Mouse (Mus musculus): Measurements from ENCODE around the gene Cuzd1.
A peak's percentile ranks its signal among the peaks of the same experiment; 100 is the strongest.

Gene Cuzd1

GRCm38 (mm10) chr7:131322192-131322591, at the start of gene Cuzd1:
Cuzd1 (minus strand) TSS chr7:131322292.
- no peak for DNase-seq (ENCODE audit: low spot score)

- no peak for DNase-seq (ENCODE audit: low spot score)
Observed at GRCm38 (mm10) chr7:131371470-131371860, 49.4 kb upstream of the Cuzd1 start.

- DNase-seq (ENCODE audit: low spot score), result peak; percentile 83
Observed at GRCm38 (mm10) chr7:131370648-131371469, 48.8 kb upstream of the Cuzd1 start, which contains the start of gene Pstk. Pstk (plus strand) TSS chr7:131371141.

GRCm38 (mm10) chr7:131364131-131364530, 42.0 kb upstream of the Cuzd1 start:
- no peak for DNase-seq (ENCODE audit: low spot score)

GRCm38 (mm10) chr7:131362615-131363300, 40.7 kb upstream of the Cuzd1 start, which contains the start of gene 2310057M21Rik:
2310057M21Rik (minus strand) TSS chr7:131362759.
- DNase-seq (ENCODE audit: low spot score), result peak; percentile 95

- no peak for DNase-seq (ENCODE audit: low spot score)
Observed at GRCm38 (mm10) chr7:131362269-131362614, 40.1 kb upstream of the Cuzd1 start.

- DNase-seq (ENCODE audit: low spot score), result no peak
Observed at GRCm38 (mm10) chr7:131356105-131356504, 34.0 kb upstream of the Cuzd1 start.

GRCm38 (mm10) chr7:131345856-131346541, 23.9 kb upstream of the Cuzd1 start:
- no peak for DNase-seq (ENCODE audit: low spot score)

GRCm38 (mm10) chr7:131337502-131338068, 15.5 kb upstream of the Cuzd1 start:
- no peak for DNase-seq (ENCODE audit: low spot score)

GRCm38 (mm10) chr7:131333564-131333963, 11.5 kb upstream of the Cuzd1 start, which contains the start of gene Fam24a:
Fam24a (plus strand) TSS chr7:131333864.
- no peak for DNase-seq (ENCODE audit: low spot score)

- DNase-seq (ENCODE audit: low spot score), result no peak
Observed at GRCm38 (mm10) chr7:131331688-131332087, 9.6 kb upstream of the Cuzd1 start.

- DNase-seq (ENCODE audit: low spot score), result no peak
Observed at GRCm38 (mm10) chr7:131329416-131329815, 7.3 kb upstream of the Cuzd1 start, which contains the start of gene Fam24b. Fam24b (minus strand) TSS chr7:131329516.

GRCm38 (mm10) chr7:131327054-131327453, 5.0 kb upstream of the Cuzd1 start:
- no peak for DNase-seq (ENCODE audit: low spot score)

- no peak for DNase-seq (ENCODE audit: low spot score)
Observed at GRCm38 (mm10) chr7:131318340-131318739, 3.8 kb downstream of the Cuzd1 start.

GRCm38 (mm10) chr7:131317587-131317986, 4.5 kb downstream of the Cuzd1 start:
- DNase-seq (ENCODE audit: low spot score), result no peak

- DNase-seq (ENCODE audit: low spot score), result no peak
Observed at GRCm38 (mm10) chr7:131314493-131314892, 7.6 kb downstream of the Cuzd1 start.

- DNase-seq (ENCODE audit: low spot score), result no peak
Observed at GRCm38 (mm10) chr7:131306733-131307132, 15.4 kb downstream of the Cuzd1 start.

GRCm38 (mm10) chr7:131303340-131303739, 18.8 kb downstream of the Cuzd1 start:
- no peak for DNase-seq (ENCODE audit: low spot score)

GRCm38 (mm10) chr7:131297151-131297550, 24.9 kb downstream of the Cuzd1 start:
- DNase-seq (ENCODE audit: low spot score), result no peak

GRCm38 (mm10) chr7:131265851-131266250, 56.2 kb downstream of the Cuzd1 start:
- no peak for DNase-seq (ENCODE audit: low spot score)

- no peak for DNase-seq (ENCODE audit: low spot score)
Observed at GRCm38 (mm10) chr7:131264251-131264650, 57.8 kb downstream of the Cuzd1 start.

GRCm38 (mm10) chr7:131260946-131261345, 61.1 kb downstream of the Cuzd1 start:
- no peak for DNase-seq (ENCODE audit: low spot score)
